Mouse (Mus musculus): Measurements from ENCODE around the gene Cdk15. TPM values are rescaled to one million over a fixed set of nuclear protein-coding genes. Genes with fewer than 3 reads are reported as not detected.

Cdk15 gene
- polyA plus RNA-seq, 1 experiment from 2014 or later = 0.32 TPM

DNA sequence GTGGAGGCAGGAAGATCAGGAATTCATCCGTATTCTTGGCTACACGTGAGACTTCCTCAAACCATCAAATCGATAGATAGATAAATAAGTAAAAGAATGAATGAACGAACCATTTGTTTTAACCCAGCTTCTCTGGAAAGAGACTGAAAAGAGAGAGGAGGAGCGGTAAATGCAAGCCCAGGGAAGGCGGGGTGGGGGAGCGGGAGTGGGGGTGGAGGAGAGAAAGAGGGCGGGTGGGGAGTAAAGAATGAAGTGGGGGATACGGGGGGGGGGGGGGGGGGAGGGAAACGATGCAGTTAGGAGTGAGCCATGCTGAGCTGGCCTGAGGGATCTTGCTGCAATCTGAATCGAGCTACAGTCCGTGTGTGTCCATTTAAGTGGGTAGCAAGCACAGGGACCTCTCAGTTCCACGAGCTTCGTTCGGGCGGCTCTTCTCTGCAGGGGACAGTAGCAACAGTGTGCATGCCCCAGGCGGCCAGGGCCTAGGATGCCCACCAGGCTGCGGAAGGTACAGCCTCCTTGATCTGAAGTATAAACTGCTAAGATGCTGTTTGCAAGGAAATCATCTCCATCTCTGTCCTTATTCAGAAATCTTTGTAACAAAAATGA is 3.3 kb upstream of the Cdk15 start:
- WGBS = 8% methylated on average over 15 of the region's 18 CpGs
- peaks cover 11% of the 10 kb centered on the region for H3K4me1 ChIP-seq (replicated peaks; ENCODE audit: control insufficient read depth, insufficient read depth, low read length)
- H3K9ac ChIP-seq (ENCODE audit: low read length) = no peak overlapping the region
- DNase-seq (ENCODE audit: low spot score) (no peak), ATAC-seq (replicated peaks; ENCODE audit: low FRiP score, low TSS enrichment, low read depth) (no peak)
- no peaks in the 10 kb centered on the region for H3K27me3 ChIP-seq (replicated peaks; ENCODE audit: control insufficient read depth, insufficient read depth, low read length)
- H3K27ac ChIP-seq (ENCODE audit: low read depth) = no peak overlapping the region
- H3K4me2 ChIP-seq (ENCODE audit: low read length) = peak overlapping the region; percentile 53
- no peaks in the 10 kb centered on the region for H3K9me3 ChIP-seq (ENCODE audit: control insufficient read depth, low read length)
- H3K36me3 ChIP-seq (ENCODE audit: control insufficient read depth, insufficient read depth, low read length) = no peaks in the 10 kb centered on the region
- peak overlapping the region; percentile 11; the same call in 1 of the 2 replicates for H3K4me3 ChIP-seq (ENCODE audit: low read depth, low read length)

GRCm38 (mm10) chr1:59257736-59258135 is 1.0 kb downstream of the Cdk15 start:
- no peaks in the 10 kb centered on the region for H3K36me3 ChIP-seq (ENCODE audit: control insufficient read depth, insufficient read depth, low read length)
- WGBS = 70% methylated on average over 3 of the region's 3 CpGs
- no peak overlapping the region for H3K4me3 ChIP-seq (ENCODE audit: low read depth, low read length)
- no peak overlapping the region for H3K9ac ChIP-seq (ENCODE audit: low read length)
- H3K9me3 ChIP-seq (ENCODE audit: control insufficient read depth, low read length) = no peaks in the 10 kb centered on the region
- H3K4me1 ChIP-seq (replicated peaks; ENCODE audit: control insufficient read depth, insufficient read depth, low read length) = peaks cover 10% of the 10 kb centered on the region
- no peak for DNase-seq (ENCODE audit: low spot score)
- ATAC-seq (replicated peaks; ENCODE audit: low FRiP score, low TSS enrichment, low read depth) = no peak
- H3K27me3 ChIP-seq (replicated peaks; ENCODE audit: control insufficient read depth, insufficient read depth, low read length) = no peaks in the 10 kb centered on the region
- no peak overlapping the region for H3K4me2 ChIP-seq (ENCODE audit: low read length)
- no peak overlapping the region for H3K27ac ChIP-seq (ENCODE audit: low read depth)

- Histone ChIP-seq H3K4me1 (replicated peaks; ENCODE audit: control insufficient read depth, insufficient read depth, low read length) (peaks cover 10% of the 10 kb centered on the region; the same call in 1 of the 2 replicates), H3K4me3 (ENCODE audit: low read depth, low read length) (no peak overlapping the region), H3K9ac (ENCODE audit: low read length) (no peak overlapping the region), H3K27ac (ENCODE audit: low read depth) (no peak overlapping the region), H3K4me2 (ENCODE audit: low read length) (no peak overlapping the region), H3K9me3 (ENCODE audit: control insufficient read depth, low read length) (no peaks in the 10 kb centered on the region), H3K36me3 (ENCODE audit: control insufficient read depth, insufficient read depth, low read length) (no peaks in the 10 kb centered on the region), H3K27me3 (replicated peaks; ENCODE audit: control insufficient read depth, insufficient read depth, low read length) (no peaks in the 10 kb centered on the region)
- ATAC-seq (replicated peaks; ENCODE audit: low FRiP score, low TSS enrichment, low read depth) (no peak), DNase-seq (ENCODE audit: low spot score) (no peak)
- 60% methylated on average over 8 of the region's 8 CpGs for WGBS
Measured at GRCm38 (mm10) chr1:59268931-59269330, 12.2 kb downstream of the Cdk15 start.

DNA sequence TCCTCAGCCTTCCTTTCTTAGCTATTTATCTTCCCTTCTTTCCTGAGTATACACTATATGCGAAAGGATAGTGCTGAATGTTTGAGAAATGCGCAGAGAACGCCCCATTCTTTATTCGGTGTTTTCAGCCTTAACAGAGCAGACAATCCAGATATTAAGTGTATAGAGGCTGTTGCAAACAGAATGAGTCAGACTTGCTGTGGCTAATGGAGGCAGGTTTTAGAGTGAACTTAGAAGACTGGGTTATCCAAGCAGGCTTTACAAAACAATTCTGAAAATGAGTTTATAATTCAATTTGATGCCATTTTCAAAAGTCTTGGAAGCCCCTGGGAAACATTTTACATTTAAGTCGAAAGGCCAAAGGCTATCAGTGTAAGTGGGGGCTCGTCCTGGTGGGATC is 12.8 kb downstream of the Cdk15 start:
- Histone ChIP-seq H3K4me3 (ENCODE audit: low read depth, low read length) (no peak overlapping the region), H3K4me1 (replicated peaks; ENCODE audit: control insufficient read depth, insufficient read depth, low read length) (peaks cover 10% of the 10 kb centered on the region; the same call in 1 of the 2 replicates), H3K27me3 (replicated peaks; ENCODE audit: control insufficient read depth, insufficient read depth, low read length) (no peaks in the 10 kb centered on the region), H3K9ac (ENCODE audit: low read length) (no peak overlapping the region), H3K4me2 (ENCODE audit: low read length) (no peak overlapping the region), H3K36me3 (ENCODE audit: control insufficient read depth, insufficient read depth, low read length) (no peaks in the 10 kb centered on the region), H3K27ac (ENCODE audit: low read depth) (no peak overlapping the region), H3K9me3 (ENCODE audit: control insufficient read depth, low read length) (no peaks in the 10 kb centered on the region)
- ATAC-seq (replicated peaks; ENCODE audit: low FRiP score, low TSS enrichment, low read depth) (no peak), DNase-seq (ENCODE audit: low spot score) (no peak)
- 80% methylated on average over 6 of the region's 6 CpGs for WGBS

GRCm38 (mm10) chr1:59269951-59270689 is 13.4 kb downstream of the Cdk15 start:
- peak overlapping the region; percentile 8; the same call in 1 of the 2 replicates for H3K4me2 ChIP-seq (ENCODE audit: low read length)
- H3K4me1 ChIP-seq (replicated peaks; ENCODE audit: control insufficient read depth, insufficient read depth, low read length) = peaks cover 10% of the 10 kb centered on the region; the same call in 1 of the 2 replicates
- WGBS = 40% methylated on average over 20 of the region's 20 CpGs
- H3K4me3 ChIP-seq (ENCODE audit: low read depth, low read length) = no peak overlapping the region
- H3K9me3 ChIP-seq (ENCODE audit: control insufficient read depth, low read length) = no peaks in the 10 kb centered on the region
- peak; percentile 57 for DNase-seq (ENCODE audit: low spot score)
- no peaks in the 10 kb centered on the region for H3K36me3 ChIP-seq (ENCODE audit: control insufficient read depth, insufficient read depth, low read length)
- H3K27ac ChIP-seq (ENCODE audit: low read depth) = no peak overlapping the region
- H3K9ac ChIP-seq (ENCODE audit: low read length) = no peak overlapping the region
- no peak for ATAC-seq (replicated peaks; ENCODE audit: low FRiP score, low TSS enrichment, low read depth)
- H3K27me3 ChIP-seq (replicated peaks; ENCODE audit: control insufficient read depth, insufficient read depth, low read length) = no peaks in the 10 kb centered on the region

DNA sequence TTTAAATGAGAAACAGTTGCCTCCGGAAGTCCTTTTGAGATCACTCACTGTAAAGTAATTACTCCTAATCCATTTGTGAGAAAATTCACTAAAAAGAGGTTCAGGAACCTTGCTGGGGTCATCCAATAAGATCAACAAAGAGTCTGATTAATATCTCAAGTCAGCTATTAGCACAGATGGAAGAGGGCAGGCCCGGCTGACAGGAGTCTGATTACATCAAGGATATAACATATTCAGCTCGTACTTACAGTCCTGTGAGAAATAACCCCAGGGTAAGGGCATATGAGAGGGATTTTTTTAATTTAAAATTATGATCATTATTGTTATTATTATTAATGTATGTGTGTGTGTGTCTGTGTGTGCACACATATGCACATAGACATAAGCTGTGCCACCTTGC is 15.5 kb downstream of the Cdk15 start:
- H3K9me3 ChIP-seq (ENCODE audit: control insufficient read depth, low read length) = no peaks in the 10 kb centered on the region
- H3K9ac ChIP-seq (ENCODE audit: low read length) = no peak overlapping the region
- no peak for DNase-seq (ENCODE audit: low spot score)
- H3K4me2 ChIP-seq (ENCODE audit: low read length) = no peak overlapping the region
- no peak for ATAC-seq (replicated peaks; ENCODE audit: low FRiP score, low TSS enrichment, low read depth)
- H3K27ac ChIP-seq (ENCODE audit: low read depth) = no peak overlapping the region
- H3K36me3 ChIP-seq (ENCODE audit: control insufficient read depth, insufficient read depth, low read length) = no peaks in the 10 kb centered on the region
- 60% methylated on average over 3 of the region's 3 CpGs for WGBS
- H3K4me1 ChIP-seq (replicated peaks; ENCODE audit: control insufficient read depth, insufficient read depth, low read length) = peaks cover 10% of the 10 kb centered on the region; the same call in 1 of the 2 replicates
- no peaks in the 10 kb centered on the region for H3K27me3 ChIP-seq (replicated peaks; ENCODE audit: control insufficient read depth, insufficient read depth, low read length)
- H3K4me3 ChIP-seq (ENCODE audit: low read depth, low read length) = no peak overlapping the region

GRCm38 (mm10) chr1:59285880-59286279 is 29.2 kb downstream of the Cdk15 start:
- Histone ChIP-seq H3K9me3 (ENCODE audit: control insufficient read depth, low read length) (no peaks in the 10 kb centered on the region), H3K4me3 (ENCODE audit: low read depth, low read length) (no peak overlapping the region), H3K27ac (ENCODE audit: low read depth) (no peak overlapping the region), H3K9ac (ENCODE audit: low read length) (no peak overlapping the region), H3K36me3 (ENCODE audit: control insufficient read depth, insufficient read depth, low read length) (no peaks in the 10 kb centered on the region), H3K4me1 (replicated peaks; ENCODE audit: control insufficient read depth, insufficient read depth, low read length) (no peaks in the 10 kb centered on the region), H3K4me2 (ENCODE audit: low read length) (no peak overlapping the region), H3K27me3 (replicated peaks; ENCODE audit: control insufficient read depth, insufficient read depth, low read length) (no peaks in the 10 kb centered on the region)
- DNase-seq (ENCODE audit: low spot score) (no peak), ATAC-seq (replicated peaks; ENCODE audit: low FRiP score, low TSS enrichment, low read depth) (no peak)
- 82% methylated on average over 5 of the region's 5 CpGs for WGBS

DNA sequence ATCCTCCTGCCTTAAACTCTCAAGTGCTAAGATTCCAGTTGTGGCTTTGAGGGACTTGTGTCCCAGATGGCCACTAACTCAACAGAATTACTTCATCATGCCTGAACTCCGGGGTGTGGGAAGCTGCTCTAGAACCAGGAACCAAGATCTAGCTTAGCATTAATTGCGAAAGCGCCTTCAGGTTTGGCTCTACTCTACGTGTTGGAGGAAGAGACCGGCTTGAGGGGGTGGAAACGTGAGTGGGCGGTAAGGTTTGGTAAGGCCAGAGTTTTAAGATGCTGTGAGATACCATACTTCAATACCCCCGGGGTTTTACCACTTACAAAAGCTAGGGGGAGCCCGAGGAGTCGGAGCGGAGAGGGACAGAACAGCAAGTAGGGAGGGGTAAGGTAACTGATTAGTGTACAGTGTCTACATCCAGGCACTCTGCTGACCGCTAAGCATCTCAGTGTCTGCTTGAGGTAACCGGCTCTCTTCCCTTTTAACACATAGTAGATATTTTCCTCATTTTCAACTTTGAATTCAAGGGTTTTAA is 29.7 kb downstream of the Cdk15 start:
- WGBS = 75% methylated on average over 13 of the region's 13 CpGs
- Histone ChIP-seq H3K9me3 (ENCODE audit: control insufficient read depth, low read length) (no peaks in the 10 kb centered on the region), H3K4me1 (replicated peaks; ENCODE audit: control insufficient read depth, insufficient read depth, low read length) (no peaks in the 10 kb centered on the region), H3K27ac (ENCODE audit: low read depth) (no peak overlapping the region), H3K4me3 (ENCODE audit: low read depth, low read length) (no peak overlapping the region), H3K36me3 (ENCODE audit: control insufficient read depth, insufficient read depth, low read length) (no peaks in the 10 kb centered on the region), H3K9ac (ENCODE audit: low read length) (no peak overlapping the region), H3K4me2 (ENCODE audit: low read length) (no peak overlapping the region), H3K27me3 (replicated peaks; ENCODE audit: control insufficient read depth, insufficient read depth, low read length) (no peaks in the 10 kb centered on the region)
- DNase-seq (ENCODE audit: low spot score) = no peak
- no peak for ATAC-seq (replicated peaks; ENCODE audit: low FRiP score, low TSS enrichment, low read depth)

Measured in intestine, embryonic 14.5 days (tissue).